Mouse (Mus musculus) heart, embryonic 16.5 days (tissue): ENCODE data around the gene Olfr851. TPM values are rescaled to one million over a fixed set of nuclear protein-coding genes. Genes with fewer than 3 reads are reported as not detected.

Experiments
- ATAC-seq: fragments of 200-750 bp; cut with Nextera tagmentation; replicated peaks from 2 replicates; pipeline ENCODE4 v1.8.0; 2017; ENCODE audit warnings: moderate number of reproducible peaks; ENCODE audit not compliant: insufficient read depth, low FRiP score; ENCODE audit errors: extremely low read depth
- H3K27ac ChIP-seq: fragments of 300-500 bp; sonication (generic); 2 replicates; pipeline ENCODE4 v1.5.1; 2014; ENCODE audit warnings: mild to moderate bottlenecking, low read length, control low read depth, moderate library complexity
- H3K27me3 ChIP-seq: fragments of 300-500 bp; sonication (generic); 2 replicates; pipeline ENCODE4 v1.6.1; 2014; ENCODE audit warnings: low read length, mixed read lengths; ENCODE audit not compliant: control insufficient read depth, insufficient read depth
- H3K36me3 ChIP-seq: fragments of 300-500 bp; sonication (generic); 2 replicates; pipeline ENCODE4 v1.6.1; 2014; ENCODE audit not compliant: control insufficient read depth, insufficient read depth
- H3K4me1 ChIP-seq: fragments of 300-500 bp; sonication (generic); 2 replicates; pipeline ENCODE4 v1.6.1; 2014; ENCODE audit warnings: low read length, mixed read lengths; ENCODE audit not compliant: control insufficient read depth, insufficient read depth
- H3K4me2 ChIP-seq: fragments of 300-500 bp; sonication (generic); 2 replicates; pipeline ENCODE4 v1.6.1; 2014; ENCODE audit warnings: low read depth, mild to moderate bottlenecking, control low read depth, low read length
- H3K4me3 ChIP-seq: fragments of 300-500 bp; sonication (generic); 2 replicates; pipeline ENCODE4 v1.5.1; 2014; ENCODE audit warnings: mild to moderate bottlenecking, control low read depth, low read length
- H3K9ac ChIP-seq: fragments of 300-500 bp; sonication (generic); 2 replicates; pipeline ENCODE4 v1.6.1; 2014; ENCODE audit warnings: low read length, control low read depth
- H3K9me3 ChIP-seq: fragments of 300-500 bp; sonication (generic); replicated peaks from 2 replicates; pipeline ENCODE4 v1.6.1; 2016; ENCODE audit warnings: low read length; ENCODE audit not compliant: control insufficient read depth
- WGBS: fragments of 180-500 bp; shearing (Covaris S2); extraction: QIAGEN DNeasy Blood & Tissue Kit; methylation state at CpG from one replicate; pipeline ENCODE4 v1.1.7; 2014; 5-methylcytosine and 5-hydroxymethylcytosine counted together
- polyA plus RNA-seq: library from polyadenylated mRNA; unstranded; fragments of >200 nt; fragmentation: Nextera tagmentation; extraction: Ambion mirVana; gene quantifications from 2 replicates; pipeline ENCODE4 v1.2.1, GENCODE M21; 2015

Gene Olfr851
- polyA plus RNA-seq, result not detected in 2 replicates

GRCm38 (mm10) chr9:19492995-19493394 lies at the start of gene Olfr851:
TSS of gene Olfr851 (plus strand) at chr9:19493295.
- Histone ChIP-seq H3K4me3 (no peak within 1 kb of the TSS), H3K4me1 (no peaks in the 10 kb centered on the region), H3K9ac (no peak within 1 kb of the TSS), H3K9me3 (peaks cover 8% of the 10 kb centered on the region; the same call in 1 of the 2 replicates), H3K4me2 (no peak within 1 kb of the TSS), H3K27me3 (no peaks in the 10 kb centered on the region), H3K27ac (no peak within 1 kb of the TSS), H3K36me3 (no peaks in the 10 kb centered on the region)
- no peak for ATAC-seq

GRCm38 (mm10) chr9:19478148-19478547 lies 14.9 kb upstream of the Olfr851 start, which contains the start of gene Olfr850:
TSS of gene Olfr850 (minus strand) at chr9:19478248.
- ATAC-seq, result no peak
- Histone ChIP-seq H3K9ac (no peak within 1 kb of the TSS), H3K4me1 (no peaks in the 10 kb centered on the region), H3K4me2 (no peak within 1 kb of the TSS), H3K9me3 (no peaks in the 10 kb centered on the region), H3K27ac (no peak within 1 kb of the TSS), H3K27me3 (no peaks in the 10 kb centered on the region), H3K4me3 (no peak within 1 kb of the TSS), H3K36me3 (no peaks in the 10 kb centered on the region)

- H3K4me2 ChIP-seq, result no peak within 1 kb of the TSS
- peaks cover 6% of the 10 kb centered on the region for H3K9me3 ChIP-seq
- ATAC-seq, result no peak
- no peaks in the 10 kb centered on the region for H3K36me3 ChIP-seq
- WGBS, result 55% methylated on average over 1 of the region's 1 CpGs
- H3K27ac ChIP-seq, result no peak within 1 kb of the TSS
- H3K4me3 ChIP-seq, result no peak within 1 kb of the TSS
- H3K27me3 ChIP-seq, result no peaks in the 10 kb centered on the region
- no peak within 1 kb of the TSS for H3K9ac ChIP-seq
- H3K4me1 ChIP-seq, result no peaks in the 10 kb centered on the region
Measured at GRCm38 (mm10) chr9:19540976-19541375, 47.9 kb downstream of the Olfr851 start, which contains the start of gene Olfr853. TSS of gene Olfr853 (minus strand) at chr9:19541076.

Other genes starting within 250 kb of the Olfr851 start
- not detected in 2 replicates for gene Olfr843, start 241.3 kb upstream of the Olfr851 start, polyA plus RNA-seq
- gene Olfr844, start 176.9 kb upstream of the Olfr851 start, polyA plus RNA-seq, result not detected in 2 replicates
- not detected in 2 replicates for gene Olfr845, start 156.8 kb upstream of the Olfr851 start, polyA plus RNA-seq
- gene Olfr846, start 129.3 kb upstream of the Olfr851 start, polyA plus RNA-seq, result not detected in 2 replicates
- not detected in 2 replicates for gene Olfr847, start 114.6 kb upstream of the Olfr851 start, polyA plus RNA-seq
- gene Olfr849, start 53.0 kb upstream of the Olfr851 start, polyA plus RNA-seq, result not detected in 2 replicates
- not detected in 2 replicates for gene Olfr850, start 15.0 kb upstream of the Olfr851 start, polyA plus RNA-seq
- not detected in 2 replicates for gene Olfr853, start 47.8 kb downstream of the Olfr851 start, polyA plus RNA-seq
- gene Olfr854, start 74.1 kb downstream of the Olfr851 start, polyA plus RNA-seq, result not detected in 2 replicates
- not detected in 2 replicates for gene Olfr855, start 89.3 kb downstream of the Olfr851 start, polyA plus RNA-seq
- gene Zfp317, start 128.8 kb downstream of the Olfr851 start, polyA plus RNA-seq, result 19.1 and 19.6 TPM in 2 replicates
- gene Olfr857, start 216.1 kb downstream of the Olfr851 start, polyA plus RNA-seq, result not detected in 2 replicates